Mouse (Mus musculus): ENCODE measurements at regions not wholly inside any gene's neighbourhood (a gene's known extent, or its start where the extent isn't known, plus 50 kb on each side); places are given as distances from the start of the nearest gene placed in this dataset.

DNA sequence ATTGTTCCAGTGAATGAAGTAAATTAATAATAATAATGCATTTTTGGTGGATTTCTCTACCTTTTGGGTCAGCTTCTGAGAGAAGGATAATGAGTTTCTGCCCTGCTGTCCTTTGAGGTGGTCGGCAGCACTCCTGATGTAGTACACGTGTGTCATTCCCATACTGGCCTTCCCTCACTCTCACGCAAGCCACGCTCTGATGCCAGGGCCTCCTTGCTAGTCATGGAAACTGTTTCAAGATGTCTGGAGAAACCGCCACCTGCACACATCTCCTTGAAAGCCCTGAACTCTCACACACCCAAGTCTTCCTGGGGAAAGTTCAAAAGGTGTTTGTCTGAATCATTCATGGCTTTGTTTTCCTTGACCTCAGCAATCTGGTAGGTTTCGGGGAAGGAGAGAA lies 116.2 kb downstream of the Fam204a start:
- H3K9ac ChIP-seq (ENCODE audit: low read length), result no peak overlapping the region
- H3K36me3 ChIP-seq (ENCODE audit: control insufficient read depth, insufficient read depth, low read length), result no peaks in the 10 kb centered on the region
- WGBS, result 73% methylated on average over 6 of the region's 6 CpGs
- ATAC-seq (ENCODE audit: low FRiP score, low TSS enrichment) (no peak), DNase-seq (ENCODE audit: low spot score) (no peak)
- H3K9me3 ChIP-seq (ENCODE audit: control insufficient read depth, low read length), result no peaks in the 10 kb centered on the region
- H3K27ac ChIP-seq (replicated peaks), result no peak overlapping the region
- no peak overlapping the region for H3K4me2 ChIP-seq (replicated peaks; ENCODE audit: low read depth)
- no peak overlapping the region for H3K4me3 ChIP-seq (ENCODE audit: low read depth, low read length)
- no peaks in the 10 kb centered on the region for H3K4me1 ChIP-seq (replicated peaks; ENCODE audit: control insufficient read depth, insufficient read depth)
- TF ChIP-seq EP300 (optimal IDR thresholded peaks at IDR 0.05), result no peak
- TF ChIP-seq CTCF (IDR thresholded peaks at IDR 0.05; ENCODE audit: low read depth), result no peak
- H3K27me3 ChIP-seq (ENCODE audit: control insufficient read depth, insufficient read depth, low read length), result no peaks in the 10 kb centered on the region

DNA sequence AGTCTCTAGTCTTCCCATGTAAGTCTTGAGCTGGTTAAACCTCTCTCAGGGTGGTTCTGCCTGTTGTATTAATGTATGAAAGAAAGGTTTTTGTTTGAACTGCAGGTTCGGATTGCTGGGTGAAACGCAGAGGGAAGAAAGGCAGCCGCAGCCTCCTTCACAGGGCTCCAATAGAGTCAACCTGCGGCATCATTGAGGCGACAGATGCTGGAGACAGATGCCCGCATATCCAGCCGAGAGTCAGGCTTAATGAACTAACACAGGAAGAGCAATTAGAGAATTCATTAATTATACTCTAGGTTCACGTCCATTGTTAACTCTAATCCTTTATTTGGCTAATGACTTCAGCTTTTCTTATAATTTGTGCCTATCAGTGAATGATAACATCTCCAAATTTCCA lies 117.0 kb downstream of the Fam204a start:
- 76% methylated on average over 8 of the region's 8 CpGs for WGBS
- Histone ChIP-seq H3K27ac (replicated peaks) (no peak overlapping the region), H3K4me3 (ENCODE audit: low read depth, low read length) (no peak overlapping the region), H3K9me3 (ENCODE audit: control insufficient read depth, low read length) (no peaks in the 10 kb centered on the region), H3K4me1 (replicated peaks; ENCODE audit: control insufficient read depth, insufficient read depth) (no peaks in the 10 kb centered on the region), H3K36me3 (ENCODE audit: control insufficient read depth, insufficient read depth, low read length) (no peaks in the 10 kb centered on the region), H3K27me3 (ENCODE audit: control insufficient read depth, insufficient read depth, low read length) (no peaks in the 10 kb centered on the region), H3K9ac (ENCODE audit: low read length) (no peak overlapping the region), H3K4me2 (replicated peaks; ENCODE audit: low read depth) (no peak overlapping the region)
- DNase-seq (ENCODE audit: low spot score), result no peak
- ATAC-seq (ENCODE audit: low FRiP score, low TSS enrichment), result no peak
- TF ChIP-seq EP300 (optimal IDR thresholded peaks at IDR 0.05) (no peak), CTCF (IDR thresholded peaks at IDR 0.05; ENCODE audit: low read depth) (no peak)

DNA sequence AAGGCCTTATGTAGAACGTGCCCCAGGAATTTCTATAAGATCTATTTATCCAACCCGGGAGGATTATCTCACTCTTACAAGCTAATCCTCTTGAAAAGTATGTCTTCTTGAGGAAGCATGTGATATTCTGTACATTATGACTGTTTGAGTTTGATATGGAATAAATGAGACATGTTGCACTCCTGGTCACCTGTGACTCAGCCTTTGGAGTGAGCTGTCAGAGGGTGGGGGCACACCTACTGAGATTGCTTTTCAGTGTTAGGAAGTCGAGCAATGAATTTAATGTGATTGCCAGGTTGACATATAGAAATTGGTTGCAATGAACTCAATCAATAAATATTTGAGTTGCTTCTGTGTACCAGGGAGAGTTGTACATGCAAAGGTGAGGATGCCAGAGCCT lies 128.6 kb downstream of the Fam204a start:
- no peak overlapping the region for H3K4me3 ChIP-seq (ENCODE audit: low read depth, low read length)
- no peaks in the 10 kb centered on the region for H3K27me3 ChIP-seq (ENCODE audit: control insufficient read depth, insufficient read depth, low read length)
- WGBS, result 50% methylated on average over 3 of the region's 3 CpGs
- ATAC-seq (ENCODE audit: low FRiP score, low TSS enrichment) (peak; percentile 91), DNase-seq (ENCODE audit: low spot score) (peak; percentile 38)
- no peaks in the 10 kb centered on the region for H3K4me1 ChIP-seq (replicated peaks; ENCODE audit: control insufficient read depth, insufficient read depth)
- H3K9ac ChIP-seq (ENCODE audit: low read length), result no peak overlapping the region
- TF ChIP-seq EP300 (optimal IDR thresholded peaks at IDR 0.05) (no peak), CTCF (IDR thresholded peaks at IDR 0.05; ENCODE audit: low read depth) (no peak)
- H3K4me2 ChIP-seq (replicated peaks; ENCODE audit: low read depth), result no peak overlapping the region
- H3K9me3 ChIP-seq (ENCODE audit: control insufficient read depth, low read length), result no peaks in the 10 kb centered on the region
- no peaks in the 10 kb centered on the region for H3K36me3 ChIP-seq (ENCODE audit: control insufficient read depth, insufficient read depth, low read length)
- H3K27ac ChIP-seq (replicated peaks), result no peak overlapping the region

DNA sequence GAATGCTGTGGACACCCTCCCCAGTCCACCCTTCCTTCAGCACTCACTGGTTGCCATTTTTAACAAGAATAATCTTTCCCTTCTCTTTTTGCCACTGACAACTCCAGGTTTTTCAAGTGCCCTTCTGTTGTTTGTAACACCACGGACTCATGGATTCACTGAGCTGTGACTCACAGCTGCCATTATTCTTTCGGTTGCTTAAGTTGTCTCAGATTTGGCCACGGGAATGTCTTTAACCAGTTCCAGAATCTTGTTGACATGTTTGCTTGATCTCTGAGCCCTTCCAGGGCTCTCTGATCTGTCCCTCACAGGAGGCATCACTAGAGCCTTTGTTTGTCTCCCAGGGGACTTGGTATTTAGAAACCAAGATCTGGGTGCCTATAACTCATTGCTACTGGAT lies 131.5 kb upstream of the Rab11fip2 start:
- Histone ChIP-seq H3K27me3 (ENCODE audit: control insufficient read depth, insufficient read depth, low read length) (no peaks in the 10 kb centered on the region), H3K36me3 (ENCODE audit: control insufficient read depth, insufficient read depth, low read length) (no peaks in the 10 kb centered on the region), H3K4me3 (ENCODE audit: low read depth, low read length) (no peak overlapping the region), H3K4me1 (replicated peaks; ENCODE audit: control insufficient read depth, insufficient read depth) (no peaks in the 10 kb centered on the region), H3K27ac (replicated peaks) (no peak overlapping the region), H3K9me3 (ENCODE audit: control insufficient read depth, low read length) (no peaks in the 10 kb centered on the region), H3K9ac (ENCODE audit: low read length) (no peak overlapping the region), H3K4me2 (replicated peaks; ENCODE audit: low read depth) (no peak overlapping the region)
- no peak for DNase-seq (ENCODE audit: low spot score)
- TF ChIP-seq EP300 (optimal IDR thresholded peaks at IDR 0.05), result no peak
- TF ChIP-seq CTCF (IDR thresholded peaks at IDR 0.05; ENCODE audit: low read depth), result no peak
- no peak for ATAC-seq (ENCODE audit: low FRiP score, low TSS enrichment)
- WGBS, result 41% methylated on average over 3 of the region's 3 CpGs

DNA sequence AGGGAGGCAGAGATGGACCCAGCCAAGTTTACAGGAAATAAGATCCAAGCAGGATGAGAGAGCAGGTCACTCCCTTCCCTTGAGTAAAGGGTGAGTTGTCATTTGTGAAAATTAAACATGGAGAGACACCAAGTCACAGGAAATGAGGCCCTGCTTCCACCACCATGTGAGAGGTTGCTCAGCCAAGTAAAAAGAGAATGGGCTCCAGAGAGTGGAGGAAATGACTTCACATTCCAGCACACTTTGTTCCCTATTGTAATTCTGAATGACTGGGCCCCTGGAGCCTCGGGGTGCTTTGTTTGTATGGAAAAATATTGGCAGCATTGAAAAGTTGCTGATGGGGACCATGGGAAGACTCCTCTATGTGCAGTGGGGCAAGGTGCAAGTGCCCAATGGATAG lies 129.9 kb upstream of the Rab11fip2 start:
- Histone ChIP-seq H3K36me3 (ENCODE audit: control insufficient read depth, insufficient read depth, low read length) (no peaks in the 10 kb centered on the region), H3K27ac (replicated peaks) (no peak overlapping the region), H3K9ac (ENCODE audit: low read length) (no peak overlapping the region), H3K27me3 (ENCODE audit: control insufficient read depth, insufficient read depth, low read length) (no peaks in the 10 kb centered on the region), H3K4me2 (replicated peaks; ENCODE audit: low read depth) (no peak overlapping the region), H3K4me1 (replicated peaks; ENCODE audit: control insufficient read depth, insufficient read depth) (no peaks in the 10 kb centered on the region), H3K4me3 (ENCODE audit: low read depth, low read length) (no peak overlapping the region), H3K9me3 (ENCODE audit: control insufficient read depth, low read length) (no peaks in the 10 kb centered on the region)
- TF ChIP-seq EP300 (optimal IDR thresholded peaks at IDR 0.05) (no peak), CTCF (IDR thresholded peaks at IDR 0.05; ENCODE audit: low read depth) (no peak)
- ATAC-seq (ENCODE audit: low FRiP score, low TSS enrichment), result no peak
- DNase-seq (ENCODE audit: low spot score), result no peak
- 39% methylated on average over 1 of the region's 1 CpGs for WGBS

DNA sequence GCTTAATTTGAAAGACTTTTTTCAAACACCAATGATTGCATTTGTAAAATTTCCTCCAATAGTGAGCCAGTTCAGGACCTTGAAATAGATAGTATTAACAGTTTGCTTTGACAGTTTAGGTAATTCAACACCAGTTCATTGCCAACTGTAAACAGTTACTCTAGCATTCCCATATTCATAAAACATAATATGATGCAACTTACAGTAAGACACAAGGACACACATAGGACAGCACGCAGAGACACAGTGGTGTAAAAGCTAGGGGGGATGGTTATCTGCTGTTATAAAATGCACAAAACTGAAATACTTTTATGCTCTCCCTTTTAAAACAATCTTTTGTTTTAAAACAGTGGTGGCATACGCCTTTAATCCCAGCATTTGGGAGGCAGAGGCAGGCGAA lies 122.7 kb upstream of the Rab11fip2 start:
- WGBS, result 89% methylated on average over 3 of the region's 3 CpGs
- TF ChIP-seq EP300 (optimal IDR thresholded peaks at IDR 0.05) (no peak), CTCF (IDR thresholded peaks at IDR 0.05; ENCODE audit: low read depth) (no peak)

More for the DNA sequence above, 122.7 kb upstream of the Rab11fip2 start:
- Histone ChIP-seq H3K9ac (ENCODE audit: low read length) (no peak overlapping the region), H3K36me3 (ENCODE audit: control insufficient read depth, insufficient read depth, low read length) (no peaks in the 10 kb centered on the region), H3K27ac (replicated peaks) (no peak overlapping the region), H3K4me3 (ENCODE audit: low read depth, low read length) (no peak overlapping the region), H3K27me3 (ENCODE audit: control insufficient read depth, insufficient read depth, low read length) (no peaks in the 10 kb centered on the region), H3K4me1 (replicated peaks; ENCODE audit: control insufficient read depth, insufficient read depth) (no peaks in the 10 kb centered on the region), H3K4me2 (replicated peaks; ENCODE audit: low read depth) (no peak overlapping the region), H3K9me3 (ENCODE audit: control insufficient read depth, low read length) (no peaks in the 10 kb centered on the region)
- no peak for ATAC-seq (ENCODE audit: low FRiP score, low TSS enrichment)
- DNase-seq (ENCODE audit: low spot score), result no peak
